Mouse (Mus musculus): ENCODE results near the gene Clec4a1.

Clec4a1 gene

GRCm38 (mm10) chr6:122921451-122921850 is at the start of gene Clec4a1:
TSS of gene Clec4a1 (plus strand) at chr6:122921848.
- DNase-seq = no peak

GRCm38 (mm10) chr6:122872800-122873199 is 48.8 kb upstream of the Clec4a1 start:
- no peak for DNase-seq

- peak; percentile 99 to 100 for DNase-seq
Observed at GRCm38 (mm10) chr6:122873871-122874719, 47.6 kb upstream of the Clec4a1 start, which contains the start of gene Necap1. TSS of gene Necap1 (plus strand) at chr6:122874474.

DNA sequence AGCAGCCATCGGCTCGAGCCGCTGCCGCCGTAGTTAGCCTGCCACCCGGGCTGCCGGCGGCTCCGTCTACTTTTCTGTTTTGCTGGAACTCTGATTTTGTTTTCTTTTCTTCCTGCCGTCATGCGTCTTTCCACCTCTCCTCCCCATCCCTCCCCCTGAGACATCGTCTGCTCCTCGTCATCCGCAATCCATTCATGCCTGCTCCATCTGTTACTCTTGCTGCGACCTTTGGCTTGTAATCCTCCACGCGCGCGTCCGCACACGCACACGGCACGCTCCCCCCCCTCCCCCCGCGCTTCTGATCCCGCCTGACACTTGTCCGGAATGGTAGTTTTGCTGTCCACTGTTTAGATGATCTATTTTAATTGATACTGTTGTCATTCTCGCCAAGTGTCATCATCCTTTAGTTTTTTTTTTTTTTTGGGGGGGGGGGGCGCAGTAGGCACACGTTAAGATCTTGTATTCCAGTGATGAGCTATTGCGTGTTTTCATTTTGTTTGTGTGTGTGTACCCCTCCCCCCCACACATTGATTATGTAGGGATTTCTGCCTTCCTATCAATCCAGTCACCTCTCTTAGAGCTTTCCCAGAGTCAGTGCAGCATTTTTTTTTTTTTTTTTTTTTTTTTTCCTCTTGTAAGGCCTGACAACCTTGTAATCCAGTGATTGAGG is 46.8 kb upstream of the Clec4a1 start:
- peak; percentile 22 to 80 for DNase-seq

- no peak for DNase-seq
Observed at GRCm38 (mm10) chr6:122879141-122879735, 42.4 kb upstream of the Clec4a1 start.

DNA sequence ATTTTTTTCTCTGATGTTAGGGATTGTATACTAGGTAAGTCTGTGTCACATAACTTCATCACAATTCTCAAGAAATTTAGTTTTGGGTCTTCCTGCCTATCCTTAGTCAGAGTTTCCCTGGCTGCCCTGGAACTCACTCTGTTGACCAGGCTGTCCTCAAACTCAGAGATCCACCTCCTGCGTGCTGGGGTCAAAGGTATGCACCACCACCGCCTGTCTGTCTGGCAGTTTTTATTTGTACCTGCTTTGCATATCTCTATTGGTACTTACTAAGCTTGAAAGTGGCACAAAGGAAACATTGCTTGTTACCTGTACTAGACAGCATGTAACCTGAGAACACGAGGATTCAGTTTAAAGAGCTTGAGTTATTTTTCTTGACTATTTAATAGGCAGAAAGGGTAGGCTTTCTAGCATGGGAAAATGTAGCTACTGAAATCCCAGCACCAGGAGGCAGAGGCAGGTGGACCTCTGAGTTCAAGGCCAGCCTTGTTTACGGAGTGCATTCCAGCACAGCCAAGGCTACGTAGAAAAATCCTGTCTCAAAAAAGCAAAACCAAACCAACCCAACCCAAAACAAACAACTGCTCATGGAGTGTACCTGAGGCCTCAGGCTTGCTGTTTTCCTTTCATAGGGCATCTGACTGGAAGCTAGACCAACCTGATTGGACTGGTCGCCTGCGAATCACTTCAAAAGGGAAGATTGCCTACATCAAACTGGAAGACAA is 41.7 kb upstream of the Clec4a1 start:
- DNase-seq = no peak

DNA sequence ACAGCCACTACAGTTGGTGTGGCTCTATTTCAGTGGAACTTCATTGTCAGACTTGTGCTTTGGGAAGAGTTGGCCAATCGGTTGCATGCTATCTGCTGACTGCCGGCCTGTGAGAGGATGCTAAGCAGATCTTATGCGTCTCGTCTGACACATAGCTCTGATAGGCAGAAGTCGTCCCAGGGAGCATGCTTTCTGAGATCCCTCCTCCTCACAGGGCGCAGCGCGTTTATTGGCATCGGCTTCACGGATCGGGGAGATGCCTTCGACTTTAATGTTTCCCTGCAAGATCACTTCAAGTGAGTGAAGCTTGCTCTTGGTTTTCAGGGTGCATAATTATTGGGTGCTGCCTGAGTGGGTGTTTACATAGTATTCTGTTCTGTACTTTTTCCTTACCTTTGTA is 40.4 kb upstream of the Clec4a1 start:
- DNase-seq = no peak

- DNase-seq = no peak
Observed at GRCm38 (mm10) chr6:122883603-122884002, 38.0 kb upstream of the Clec4a1 start.

- no peak for DNase-seq
Observed at GRCm38 (mm10) chr6:122889599-122889998, 32.0 kb upstream of the Clec4a1 start.

DNA sequence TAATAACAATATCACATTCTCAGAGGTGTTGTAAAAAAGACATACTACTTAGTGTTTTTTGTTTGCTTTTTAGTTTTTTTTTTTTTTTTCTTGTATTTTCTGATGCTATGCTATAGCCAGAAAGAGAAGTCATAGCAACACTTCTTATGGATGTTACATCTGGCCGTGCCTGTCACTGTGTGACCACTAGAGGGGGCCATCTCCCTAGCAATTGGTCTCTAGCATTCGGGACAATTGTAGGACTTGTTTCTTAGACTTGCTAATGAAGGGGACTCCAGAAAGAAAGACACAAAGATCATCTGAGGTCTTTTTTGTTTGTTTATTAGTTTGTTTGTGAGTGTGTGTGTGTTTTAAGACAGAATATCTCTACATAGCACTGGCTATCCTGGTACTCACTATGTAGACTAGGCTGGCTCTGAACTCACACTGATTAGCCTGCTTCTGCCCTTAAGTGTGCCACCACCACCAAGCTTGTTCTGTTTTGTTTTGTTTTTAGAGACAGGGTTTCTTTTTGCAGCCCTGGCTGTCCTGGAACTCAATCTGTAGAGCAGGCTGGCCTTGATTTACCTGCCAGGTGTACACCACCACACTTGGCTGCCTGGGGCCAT is 29.1 kb upstream of the Clec4a1 start:
- DNase-seq = peak; percentile 73 to 84

DNA sequence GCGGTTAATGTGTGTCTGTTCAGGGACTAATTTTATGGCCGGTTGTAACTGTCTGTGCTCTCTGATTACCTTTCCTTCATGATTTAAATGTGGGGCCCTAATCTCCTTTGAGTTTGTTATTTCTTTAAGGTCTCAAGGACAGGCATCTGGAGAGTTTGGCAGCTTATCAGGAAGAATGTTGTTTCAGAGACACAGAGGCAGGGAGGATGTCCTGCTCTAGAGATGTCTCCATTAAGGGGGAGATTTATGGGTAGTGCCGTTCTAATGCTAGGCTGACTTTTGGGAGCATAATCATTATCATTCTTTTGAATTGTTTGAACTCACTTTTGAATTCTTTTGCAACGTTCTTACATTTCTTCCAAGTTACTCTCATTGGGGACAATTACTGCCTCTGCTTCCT is 1.7 kb upstream of the Clec4a1 start:
- DNase-seq = no peak

GRCm38 (mm10) chr6:122934845-122935244 is 13.2 kb downstream of the Clec4a1 start:
- DNase-seq = no peak

DNA sequence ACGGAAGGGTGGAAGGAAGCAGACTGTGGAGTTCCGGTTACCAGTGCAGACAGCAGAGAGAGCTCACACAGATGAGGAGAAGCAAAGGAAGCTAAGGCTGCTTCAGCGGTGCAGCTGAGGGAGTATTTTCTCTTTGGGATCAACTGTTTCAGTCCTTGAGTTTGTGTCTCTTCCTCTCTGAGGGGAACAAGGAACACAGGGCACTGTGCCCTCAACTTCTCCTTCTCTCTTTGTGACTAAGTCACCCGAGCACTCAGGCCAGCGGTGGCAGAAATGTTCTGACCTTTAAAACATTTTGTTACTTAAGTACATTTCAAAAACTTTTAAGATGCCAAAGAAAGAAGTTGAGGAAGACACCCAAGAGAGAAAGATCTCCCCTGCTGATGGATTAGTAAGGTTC is 18.0 kb downstream of the Clec4a1 start:
- no peak for DNase-seq

DNA sequence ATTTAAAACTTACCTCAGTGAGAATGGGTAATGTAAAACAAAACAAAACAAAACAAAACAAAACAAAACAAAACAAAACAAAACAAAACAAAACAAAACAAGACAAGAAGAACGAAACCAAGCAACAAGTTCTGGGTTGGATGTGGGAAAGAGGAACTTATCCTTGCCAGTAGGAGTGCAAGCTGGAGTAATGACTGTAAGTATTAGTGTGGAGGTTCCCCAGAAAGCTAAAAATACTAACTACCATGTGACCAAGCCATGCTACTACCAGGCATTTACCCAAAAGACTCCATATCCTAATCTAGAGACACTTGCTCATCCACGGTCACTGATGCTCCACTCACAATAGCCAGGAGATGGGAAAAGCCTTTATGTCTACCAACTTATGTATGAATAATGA is 25.1 kb downstream of the Clec4a1 start:
- DNase-seq = no peak

GRCm38 (mm10) chr6:122952401-122952800 is 30.8 kb downstream of the Clec4a1 start, which contains the start of gene Clec4a3:
TSS of gene Clec4a3 (plus strand) at chr6:122952515.
- peak in 1 of 2 experiments; percentile 3 for DNase-seq

DNA sequence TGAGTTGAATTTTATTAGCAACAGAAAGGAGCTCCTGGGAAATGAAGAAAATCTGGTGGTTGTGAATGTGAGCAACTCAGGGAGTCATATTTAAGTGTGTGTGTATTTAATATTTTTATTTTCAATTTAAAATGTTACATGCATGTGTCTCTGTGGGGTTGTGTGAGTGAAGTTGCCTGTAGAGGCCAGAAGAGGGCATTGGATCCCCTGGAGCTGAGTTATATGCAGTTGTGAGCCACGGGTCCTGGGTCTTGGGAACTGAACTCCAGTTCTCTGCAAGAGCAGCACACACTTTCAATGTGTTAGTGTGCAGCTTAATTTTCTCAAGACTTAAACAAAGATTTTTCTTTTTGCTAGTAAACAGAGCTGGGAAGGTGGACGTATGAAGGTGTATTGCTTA is 42.9 kb downstream of the Clec4a1 start:
- DNase-seq = no peak

DNA sequence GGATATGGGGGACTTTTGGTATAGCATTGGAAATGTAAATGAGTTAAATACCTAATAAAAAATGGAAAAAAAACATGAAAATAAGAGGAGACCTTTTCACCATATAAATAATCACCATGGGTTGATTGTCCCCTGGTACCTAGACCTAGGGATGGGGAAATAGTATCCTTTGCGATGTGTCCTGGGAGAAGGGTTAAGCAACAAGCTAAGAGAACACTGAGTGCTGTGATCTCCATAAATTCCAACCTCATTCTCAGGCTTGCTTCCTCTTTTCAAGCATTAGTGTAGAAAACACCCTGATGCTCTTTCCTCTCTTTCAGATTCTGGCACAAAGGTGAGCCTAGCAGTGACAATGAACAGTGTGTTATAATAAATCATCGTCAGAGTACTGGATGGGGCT is 47.4 kb downstream of the Clec4a1 start:
- no peak for DNase-seq
